Mouse (Mus musculus): ENCODE results near the gene B230217C12Rik. TPM values are rescaled to one million over a fixed set of nuclear protein-coding genes. Genes with fewer than 3 reads are reported as not detected.

The B230217C12Rik gene
- polyA plus RNA-seq, 1 experiment from 2014 or later = 0.28 TPM

DNA sequence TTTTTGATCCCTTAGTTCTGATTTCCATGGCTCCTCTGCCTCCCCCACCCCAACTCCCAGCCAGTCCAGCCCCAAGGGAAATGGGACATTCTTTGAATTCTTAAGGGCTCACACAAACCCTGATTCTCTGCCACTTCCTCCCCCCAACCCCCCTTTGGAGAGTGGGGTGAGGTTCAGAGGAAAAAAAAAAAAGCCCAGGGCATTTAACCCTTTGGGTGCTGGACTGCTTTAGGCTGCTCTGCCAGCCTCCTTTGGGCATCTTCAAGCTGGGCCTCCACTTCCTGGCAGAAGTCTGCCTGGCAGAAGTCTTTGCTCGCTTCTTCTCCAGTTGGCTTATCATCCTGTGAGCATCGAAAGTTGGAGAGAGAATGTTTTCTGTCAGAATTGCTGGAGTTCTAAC is 32.5 kb upstream of the B230217C12Rik start:
- Histone ChIP-seq H3K36me3 (replicated peaks; ENCODE audit: insufficient read depth, low read length) (peaks cover 30% of the 10 kb centered on the region), H3K4me2 (ENCODE audit: low read depth, low read length) (peak overlapping the region; percentile 6; the same call in 1 of the 2 replicates), H3K9ac (replicated peaks) (no peak overlapping the region), H3K9me3 (ENCODE audit: low read length) (no peaks in the 10 kb centered on the region), H3K4me1 (ENCODE audit: insufficient read depth) (peaks cover 79% of the 10 kb centered on the region), H3K4me3 (ENCODE audit: low read depth, low read length) (no peak overlapping the region), H3K27me3 (ENCODE audit: insufficient read depth, low read length) (no peaks in the 10 kb centered on the region), H3K27ac (ENCODE audit: low read depth) (peak overlapping the region; percentile 51)
- no peak for ATAC-seq
- TF ChIP-seq EP300 (IDR thresholded peaks at IDR 0.05; ENCODE audit: low read depth) (no peak), CTCF (IDR thresholded peaks at IDR 0.05; ENCODE audit: low read depth) (no peak)
- 56% methylated on average over 2 of the region's 2 CpGs for WGBS (ENCODE audit: insufficient replicate concordance)
- DNase-seq = no peak

DNA sequence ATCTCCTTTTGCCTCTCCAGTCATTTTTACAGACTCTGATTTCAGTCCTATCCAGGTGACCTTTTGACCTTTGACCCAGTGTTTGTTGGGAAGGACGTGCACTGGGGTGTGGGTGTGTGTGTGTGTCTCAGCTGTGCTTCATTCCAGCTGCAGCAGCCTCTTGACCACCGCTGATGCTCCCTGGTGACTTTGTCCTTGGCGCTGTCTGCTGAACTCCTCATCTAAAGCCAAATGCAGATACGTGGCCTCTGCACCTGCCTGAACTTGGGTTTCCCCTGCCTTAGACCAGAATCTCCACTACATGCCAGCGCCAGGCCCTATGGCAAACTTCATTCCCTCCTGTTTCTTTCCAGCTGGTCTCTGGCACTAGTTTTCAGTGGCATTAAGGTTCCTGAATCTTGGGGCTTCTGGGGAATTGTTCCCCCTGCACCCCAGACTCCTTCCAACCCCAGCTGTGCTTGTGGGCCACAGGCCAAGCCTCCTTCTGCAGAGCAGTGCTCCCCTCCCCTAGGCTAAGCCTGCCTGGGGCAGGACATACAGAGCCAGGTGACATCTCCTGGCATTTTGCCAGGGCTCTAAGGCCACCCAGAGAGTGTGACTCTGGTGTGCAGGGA is 31.9 kb upstream of the B230217C12Rik start:
- H3K27me3 ChIP-seq (ENCODE audit: insufficient read depth, low read length) = no peaks in the 10 kb centered on the region
- peaks cover 83% of the 10 kb centered on the region for H3K4me1 ChIP-seq (ENCODE audit: insufficient read depth)
- H3K4me2 ChIP-seq (ENCODE audit: low read depth, low read length) = 0 out of 2 replicates have a peak overlapping the region, but pooled peaks have one; percentile 6
- TF ChIP-seq CTCF (IDR thresholded peaks at IDR 0.05; ENCODE audit: low read depth) (no peak), EP300 (IDR thresholded peaks at IDR 0.05; ENCODE audit: low read depth) (no peak)
- H3K36me3 ChIP-seq (replicated peaks; ENCODE audit: insufficient read depth, low read length) = peaks cover 35% of the 10 kb centered on the region
- no peak overlapping the region for H3K4me3 ChIP-seq (ENCODE audit: low read depth, low read length)
- H3K27ac ChIP-seq (ENCODE audit: low read depth) = peak overlapping the region; percentile 51
- peak; percentile 35; the same call in 1 of the 2 replicates for ATAC-seq
- 58% methylated on average over 5 of the region's 5 CpGs for WGBS (ENCODE audit: insufficient replicate concordance)
- DNase-seq = peak; percentile 43
- no peaks in the 10 kb centered on the region for H3K9me3 ChIP-seq (ENCODE audit: low read length)
- peak overlapping the region; percentile 21; the same call in 1 of the 2 replicates for H3K9ac ChIP-seq (replicated peaks)

DNA sequence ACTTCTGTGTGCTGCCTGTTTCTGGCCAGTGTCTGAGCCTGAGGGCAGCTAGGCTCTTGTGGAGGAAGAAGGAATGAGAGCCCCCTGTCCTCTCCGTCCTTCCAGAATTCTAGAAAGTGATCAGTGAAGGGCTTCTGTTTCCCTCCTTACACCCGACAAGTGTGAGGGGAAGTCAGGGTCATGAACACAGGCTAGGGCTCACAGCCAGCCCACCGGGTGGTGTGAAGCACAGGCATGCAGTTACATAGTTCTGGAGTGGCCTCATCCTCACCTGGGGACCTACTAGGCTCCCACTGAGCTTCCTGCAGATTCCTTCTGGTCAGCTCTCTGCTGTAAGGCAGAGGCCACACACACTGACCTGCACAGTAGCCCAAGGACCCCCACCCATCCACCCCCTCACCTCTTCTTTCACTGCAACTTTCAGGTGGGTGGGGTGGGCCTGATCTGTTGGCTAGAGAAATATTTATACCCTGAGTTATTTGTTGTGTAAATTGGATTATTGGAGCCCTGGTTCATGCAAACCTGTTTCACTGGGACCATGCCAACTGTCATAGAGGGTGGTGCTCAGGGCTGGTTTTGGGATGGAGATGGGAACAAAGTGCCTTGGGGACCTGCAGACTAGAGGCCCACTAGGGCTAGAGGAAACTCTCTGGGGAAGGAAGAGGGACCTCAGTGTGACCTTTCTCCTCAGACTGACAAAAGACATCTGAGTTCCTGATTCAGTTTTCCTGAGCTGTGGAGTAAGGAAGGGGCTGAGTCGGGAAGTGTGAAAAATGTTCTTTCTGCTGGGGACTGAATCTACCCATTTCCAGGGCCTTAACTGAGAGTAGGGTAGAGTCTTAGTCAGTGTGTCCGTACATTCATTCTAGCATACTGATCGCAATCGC is 31.1 kb upstream of the B230217C12Rik start:
- Histone ChIP-seq H3K36me3 (replicated peaks; ENCODE audit: insufficient read depth, low read length) (peaks cover 39% of the 10 kb centered on the region), H3K27me3 (ENCODE audit: insufficient read depth, low read length) (no peaks in the 10 kb centered on the region), H3K9me3 (ENCODE audit: low read length) (no peaks in the 10 kb centered on the region), H3K9ac (replicated peaks) (peak overlapping the region; percentile 21; the same call in 1 of the 2 replicates), H3K4me3 (ENCODE audit: low read depth, low read length) (no peak overlapping the region), H3K27ac (ENCODE audit: low read depth) (peak overlapping the region; percentile 51; the same call in 1 of the 2 replicates), H3K4me1 (ENCODE audit: insufficient read depth) (peaks cover 81% of the 10 kb centered on the region), H3K4me2 (ENCODE audit: low read depth, low read length) (no peak overlapping the region)
- DNase-seq (peak; percentile 13), ATAC-seq (no peak)
- TF ChIP-seq EP300 (IDR thresholded peaks at IDR 0.05; ENCODE audit: low read depth) = no peak
- TF ChIP-seq CTCF (IDR thresholded peaks at IDR 0.05; ENCODE audit: low read depth) = no peak
- WGBS (ENCODE audit: insufficient replicate concordance) = 48% methylated on average over 7 of the region's 7 CpGs

DNA sequence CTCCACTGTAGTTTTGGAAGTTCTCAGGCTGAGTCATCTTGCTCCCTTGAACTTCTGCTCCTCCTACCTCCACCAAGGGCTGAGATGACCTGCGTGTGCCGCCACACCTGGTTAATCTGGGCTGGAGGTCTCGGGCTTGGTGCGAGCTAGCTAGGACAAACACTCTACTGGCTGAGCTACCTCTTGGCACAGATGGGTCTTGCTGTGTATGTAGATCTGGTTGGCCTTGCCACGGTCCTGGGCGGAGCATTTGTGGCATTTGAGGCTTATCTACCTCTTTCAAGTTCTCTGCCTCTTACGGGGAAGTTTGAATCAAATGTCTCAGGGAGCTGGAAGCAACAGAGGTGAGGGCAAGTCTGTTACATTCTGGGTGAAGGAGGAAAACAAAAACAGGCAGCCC is 30.2 kb upstream of the B230217C12Rik start:
- TF ChIP-seq EP300 (IDR thresholded peaks at IDR 0.05; ENCODE audit: low read depth) = no peak
- TF ChIP-seq CTCF (IDR thresholded peaks at IDR 0.05; ENCODE audit: low read depth) = no peak
- Histone ChIP-seq H3K27ac (ENCODE audit: low read depth) (no peak overlapping the region), H3K4me2 (ENCODE audit: low read depth, low read length) (no peak overlapping the region), H3K9me3 (ENCODE audit: low read length) (no peaks in the 10 kb centered on the region), H3K9ac (replicated peaks) (no peak overlapping the region), H3K27me3 (ENCODE audit: insufficient read depth, low read length) (no peaks in the 10 kb centered on the region), H3K4me1 (ENCODE audit: insufficient read depth) (peaks cover 81% of the 10 kb centered on the region), H3K4me3 (ENCODE audit: low read depth, low read length) (no peak overlapping the region), H3K36me3 (replicated peaks; ENCODE audit: insufficient read depth, low read length) (peaks cover 42% of the 10 kb centered on the region)
- peak; percentile 15 for DNase-seq
- 50% methylated on average over 7 of the region's 7 CpGs for WGBS (ENCODE audit: insufficient replicate concordance)
- no peak for ATAC-seq

DNA sequence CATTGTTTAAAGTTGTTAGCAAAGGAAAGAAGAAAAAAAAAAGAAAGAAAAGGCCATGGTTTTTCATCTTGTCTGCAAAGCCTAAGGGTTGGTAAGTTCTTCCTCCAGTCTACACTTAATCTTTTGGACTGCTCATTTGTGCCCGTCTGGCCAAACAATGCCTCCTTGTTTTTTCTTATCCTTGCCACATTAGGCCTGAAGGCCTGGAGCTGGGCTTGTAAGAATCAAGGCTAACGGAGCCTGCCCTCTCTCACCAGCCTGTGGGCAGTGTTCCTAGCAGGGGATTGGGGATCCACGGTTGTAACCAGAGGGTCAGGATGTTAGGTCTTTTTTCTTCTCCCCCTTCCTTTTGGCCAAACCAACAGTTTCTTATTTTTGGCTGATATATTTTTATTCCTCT is 29.6 kb upstream of the B230217C12Rik start:
- ATAC-seq (no peak), DNase-seq (no peak)
- H3K9ac ChIP-seq (replicated peaks) = peak overlapping the region; percentile 38; the same call in 1 of the 2 replicates
- peak overlapping the region; percentile 76; the same call in 1 of the 2 replicates for H3K27ac ChIP-seq (ENCODE audit: low read depth)
- 68% methylated on average over 3 of the region's 3 CpGs for WGBS (ENCODE audit: insufficient replicate concordance)
- H3K9me3 ChIP-seq (ENCODE audit: low read length) = no peaks in the 10 kb centered on the region
- H3K4me3 ChIP-seq (ENCODE audit: low read depth, low read length) = no peak overlapping the region
- no peak for TF ChIP-seq CTCF (IDR thresholded peaks at IDR 0.05; ENCODE audit: low read depth)
- no peak for TF ChIP-seq EP300 (IDR thresholded peaks at IDR 0.05; ENCODE audit: low read depth)
- H3K4me2 ChIP-seq (ENCODE audit: low read depth, low read length) = no peak overlapping the region
- peaks cover 48% of the 10 kb centered on the region for H3K36me3 ChIP-seq (replicated peaks; ENCODE audit: insufficient read depth, low read length)
- peaks cover 77% of the 10 kb centered on the region for H3K4me1 ChIP-seq (ENCODE audit: insufficient read depth)
- no peaks in the 10 kb centered on the region for H3K27me3 ChIP-seq (ENCODE audit: insufficient read depth, low read length)

Measured in liver, postnatal 0 days (tissue).